Mouse (Mus musculus): ENCODE results near the gene Gm10638. TPM values are rescaled to one million over a fixed set of nuclear protein-coding genes. Genes with fewer than 3 reads are reported as not detected.

Gene Gm10638
- polyA plus RNA-seq, 1 experiment = 0.94 TPM

GRCm38 (mm10) chr8:86728224-86728950 is 17.1 kb upstream of the Gm10638 start:
- no peak for TF ChIP-seq CEBPB (IDR thresholded peaks at IDR 0.05; ENCODE audit: low read depth)
- no peak for TF ChIP-seq MYOG (IDR thresholded peaks at IDR 0.05; ENCODE audit: control insufficient read depth, extremely low read depth, insufficient read length)
- no peak for TF ChIP-seq MYOD1 (IDR thresholded peaks at IDR 0.05; ENCODE audit: control insufficient read depth, insufficient read length, low read depth)
- TF ChIP-seq MAX (IDR thresholded peaks at IDR 0.05) = no peak
- TF ChIP-seq FOSL1 (IDR thresholded peaks at IDR 0.05; ENCODE audit: insufficient read depth, low read length, poor library complexity, severe bottlenecking) = no peak
- no peak for TF ChIP-seq CTCF (IDR thresholded peaks at IDR 0.05; ENCODE audit: control insufficient read depth, insufficient read depth, insufficient read length)
- no peak for TF ChIP-seq USF1 (IDR thresholded peaks at IDR 0.05; ENCODE audit: low read depth)

GRCm38 (mm10) chr8:86730303-86730702 is 15.2 kb upstream of the Gm10638 start:
- Histone ChIP-seq H3K4me3 (ENCODE audit: insufficient read depth, poor library complexity, severe bottlenecking) (no peak overlapping the region), H3ac (ENCODE audit: control insufficient read depth, insufficient read length, low read depth) (no peak overlapping the region), H3K79me3 (ENCODE audit: low read depth) (peaks cover 64% of the 10 kb centered on the region), H3K79me2 (ENCODE audit: control insufficient read depth, insufficient read depth) (peaks cover 94% of the 10 kb centered on the region), H3K27me3 (ENCODE audit: control insufficient read depth, insufficient read depth, insufficient read length) (no peaks in the 10 kb centered on the region), H3K36me3 (ENCODE audit: control insufficient read depth, insufficient read depth) (no peaks in the 10 kb centered on the region)
- TF ChIP-seq MAX (IDR thresholded peaks at IDR 0.05) (no peak), MYOD1 (IDR thresholded peaks at IDR 0.05; ENCODE audit: control insufficient read depth, insufficient read length, low read depth) (no peak), FOSL1 (IDR thresholded peaks at IDR 0.05; ENCODE audit: insufficient read depth, low read length, poor library complexity, severe bottlenecking) (no peak), MYOG (IDR thresholded peaks at IDR 0.05; ENCODE audit: control insufficient read depth, extremely low read depth, insufficient read length) (no peak), USF1 (IDR thresholded peaks at IDR 0.05; ENCODE audit: low read depth) (no peak), CTCF (IDR thresholded peaks at IDR 0.05; ENCODE audit: control insufficient read depth, insufficient read depth, insufficient read length) (no peak), CEBPB (IDR thresholded peaks at IDR 0.05; ENCODE audit: low read depth) (no peak)

More at GRCm38 (mm10) chr8:86728224-86728950, 17.1 kb upstream of the Gm10638 start:
- H3K79me2 ChIP-seq (ENCODE audit: control insufficient read depth, insufficient read depth) = peaks cover 82% of the 10 kb centered on the region
- peaks cover 51% of the 10 kb centered on the region for H3K79me3 ChIP-seq (ENCODE audit: low read depth)
- H3K4me3 ChIP-seq (ENCODE audit: insufficient read depth, poor library complexity, severe bottlenecking) = no peak overlapping the region
- H3K36me3 ChIP-seq (ENCODE audit: control insufficient read depth, insufficient read depth) = peaks cover 11% of the 10 kb centered on the region
- no peak overlapping the region for H3ac ChIP-seq (ENCODE audit: control insufficient read depth, insufficient read length, low read depth)
- no peaks in the 10 kb centered on the region for H3K27me3 ChIP-seq (ENCODE audit: control insufficient read depth, insufficient read depth, insufficient read length)

GRCm38 (mm10) chr8:86730860-86731259 is 14.6 kb upstream of the Gm10638 start:
- H3K79me2 ChIP-seq (ENCODE audit: control insufficient read depth, insufficient read depth) = peaks cover 95% of the 10 kb centered on the region
- peaks cover 70% of the 10 kb centered on the region for H3K79me3 ChIP-seq (ENCODE audit: low read depth)
- no peaks in the 10 kb centered on the region for H3K36me3 ChIP-seq (ENCODE audit: control insufficient read depth, insufficient read depth)
- H3K27me3 ChIP-seq (ENCODE audit: control insufficient read depth, insufficient read depth, insufficient read length) = no peaks in the 10 kb centered on the region
- TF ChIP-seq MYOD1 (IDR thresholded peaks at IDR 0.05; ENCODE audit: control insufficient read depth, insufficient read length, low read depth) (no peak), CTCF (IDR thresholded peaks at IDR 0.05; ENCODE audit: control insufficient read depth, insufficient read depth, insufficient read length) (no peak), USF1 (IDR thresholded peaks at IDR 0.05; ENCODE audit: low read depth) (no peak), MYOG (IDR thresholded peaks at IDR 0.05; ENCODE audit: control insufficient read depth, extremely low read depth, insufficient read length) (no peak), CEBPB (IDR thresholded peaks at IDR 0.05; ENCODE audit: low read depth) (no peak), FOSL1 (IDR thresholded peaks at IDR 0.05; ENCODE audit: insufficient read depth, low read length, poor library complexity, severe bottlenecking) (no peak), MAX (IDR thresholded peaks at IDR 0.05) (no peak)
- no peak overlapping the region for H3K4me3 ChIP-seq (ENCODE audit: insufficient read depth, poor library complexity, severe bottlenecking)
- H3ac ChIP-seq (ENCODE audit: control insufficient read depth, insufficient read length, low read depth) = no peak overlapping the region

GRCm38 (mm10) chr8:86734171-86734570 is 11.3 kb upstream of the Gm10638 start:
- Histone ChIP-seq H3ac (ENCODE audit: control insufficient read depth, insufficient read length, low read depth) (no peak overlapping the region), H3K79me3 (ENCODE audit: low read depth) (peaks cover 83% of the 10 kb centered on the region), H3K4me3 (ENCODE audit: insufficient read depth, poor library complexity, severe bottlenecking) (no peak overlapping the region), H3K27me3 (ENCODE audit: control insufficient read depth, insufficient read depth, insufficient read length) (no peaks in the 10 kb centered on the region), H3K36me3 (ENCODE audit: control insufficient read depth, insufficient read depth) (no peaks in the 10 kb centered on the region), H3K79me2 (ENCODE audit: control insufficient read depth, insufficient read depth) (peaks cover 99% of the 10 kb centered on the region)
- no peak for TF ChIP-seq MYOG (IDR thresholded peaks at IDR 0.05; ENCODE audit: control insufficient read depth, extremely low read depth, insufficient read length)
- no peak for TF ChIP-seq USF1 (IDR thresholded peaks at IDR 0.05; ENCODE audit: low read depth)
- TF ChIP-seq FOSL1 (IDR thresholded peaks at IDR 0.05; ENCODE audit: insufficient read depth, low read length, poor library complexity, severe bottlenecking) = no peak
- TF ChIP-seq MAX (IDR thresholded peaks at IDR 0.05) = no peak
- no peak for TF ChIP-seq CEBPB (IDR thresholded peaks at IDR 0.05; ENCODE audit: low read depth)
- TF ChIP-seq MYOD1 (IDR thresholded peaks at IDR 0.05; ENCODE audit: control insufficient read depth, insufficient read length, low read depth) = no peak
- TF ChIP-seq CTCF (IDR thresholded peaks at IDR 0.05; ENCODE audit: control insufficient read depth, insufficient read depth, insufficient read length) = no peak

- TF ChIP-seq MYOD1 (IDR thresholded peaks at IDR 0.05; ENCODE audit: control insufficient read depth, insufficient read length, low read depth) (no peak), FOSL1 (IDR thresholded peaks at IDR 0.05; ENCODE audit: insufficient read depth, low read length, poor library complexity, severe bottlenecking) (no peak), MYOG (IDR thresholded peaks at IDR 0.05; ENCODE audit: control insufficient read depth, extremely low read depth, insufficient read length) (no peak), CEBPB (IDR thresholded peaks at IDR 0.05; ENCODE audit: low read depth) (no peak), USF1 (IDR thresholded peaks at IDR 0.05; ENCODE audit: low read depth) (no peak), MAX (IDR thresholded peaks at IDR 0.05) (no peak), CTCF (IDR thresholded peaks at IDR 0.05; ENCODE audit: control insufficient read depth, insufficient read depth, insufficient read length) (no peak)
- Histone ChIP-seq H3K4me3 (ENCODE audit: insufficient read depth, poor library complexity, severe bottlenecking) (no peak overlapping the region), H3K79me2 (ENCODE audit: control insufficient read depth, insufficient read depth) (peaks cover 100% of the 10 kb centered on the region), H3K36me3 (ENCODE audit: control insufficient read depth, insufficient read depth) (no peaks in the 10 kb centered on the region), H3K27me3 (ENCODE audit: control insufficient read depth, insufficient read depth, insufficient read length) (no peaks in the 10 kb centered on the region), H3ac (ENCODE audit: control insufficient read depth, insufficient read length, low read depth) (no peak overlapping the region), H3K79me3 (ENCODE audit: low read depth) (peaks cover 88% of the 10 kb centered on the region)
Measured at GRCm38 (mm10) chr8:86734954-86735353, 10.5 kb upstream of the Gm10638 start.
